Mouse (Mus musculus): ENCODE measurements at regions not wholly inside any gene's neighbourhood (a gene's known extent, or its start where the extent isn't known, plus 50 kb on each side); places are given as distances from the start of the nearest gene placed in this dataset.

DNA sequence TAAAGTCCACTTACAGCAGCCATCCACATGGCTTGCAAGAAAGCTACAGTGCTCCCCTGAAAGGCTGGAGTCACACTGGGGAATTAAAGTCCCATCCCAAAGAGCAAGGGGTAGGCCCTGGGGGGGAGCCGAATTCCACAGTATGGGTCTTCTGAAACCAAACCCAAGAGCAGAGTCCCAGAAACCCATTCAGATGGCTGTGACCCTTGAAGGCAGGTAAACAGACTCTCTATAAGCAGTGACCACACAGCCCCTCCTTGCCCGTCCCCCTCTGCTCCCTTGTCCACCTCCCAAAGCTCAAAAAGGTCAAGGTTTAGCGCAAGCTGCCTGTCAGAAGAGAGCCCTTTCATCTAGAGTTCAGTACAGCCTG is 176.9 kb upstream of the Bmp4 start:
- Histone ChIP-seq H3K4me1 (ENCODE audit: control insufficient read depth, insufficient read depth, low read length) (no peaks in the 10 kb centered on the region), H3K9ac (replicated peaks; ENCODE audit: low read depth, low read length) (no peak overlapping the region), H3K4me2 (ENCODE audit: low read depth, low read length) (no peak overlapping the region), H3K9me3 (ENCODE audit: control insufficient read depth, low read length) (no peaks in the 10 kb centered on the region), H3K4me3 (ENCODE audit: low read depth, low read length) (no peak overlapping the region), H3K27me3 (ENCODE audit: control insufficient read depth, insufficient read depth, low read length) (no peaks in the 10 kb centered on the region), H3K27ac (ENCODE audit: low read depth, low read length) (no peak overlapping the region), H3K36me3 (ENCODE audit: control insufficient read depth, insufficient read depth, low read length) (no peaks in the 10 kb centered on the region)
- 36% methylated on average over 3 of the region's 3 CpGs for WGBS
- no peak for ATAC-seq (ENCODE audit: low read depth)

DNA sequence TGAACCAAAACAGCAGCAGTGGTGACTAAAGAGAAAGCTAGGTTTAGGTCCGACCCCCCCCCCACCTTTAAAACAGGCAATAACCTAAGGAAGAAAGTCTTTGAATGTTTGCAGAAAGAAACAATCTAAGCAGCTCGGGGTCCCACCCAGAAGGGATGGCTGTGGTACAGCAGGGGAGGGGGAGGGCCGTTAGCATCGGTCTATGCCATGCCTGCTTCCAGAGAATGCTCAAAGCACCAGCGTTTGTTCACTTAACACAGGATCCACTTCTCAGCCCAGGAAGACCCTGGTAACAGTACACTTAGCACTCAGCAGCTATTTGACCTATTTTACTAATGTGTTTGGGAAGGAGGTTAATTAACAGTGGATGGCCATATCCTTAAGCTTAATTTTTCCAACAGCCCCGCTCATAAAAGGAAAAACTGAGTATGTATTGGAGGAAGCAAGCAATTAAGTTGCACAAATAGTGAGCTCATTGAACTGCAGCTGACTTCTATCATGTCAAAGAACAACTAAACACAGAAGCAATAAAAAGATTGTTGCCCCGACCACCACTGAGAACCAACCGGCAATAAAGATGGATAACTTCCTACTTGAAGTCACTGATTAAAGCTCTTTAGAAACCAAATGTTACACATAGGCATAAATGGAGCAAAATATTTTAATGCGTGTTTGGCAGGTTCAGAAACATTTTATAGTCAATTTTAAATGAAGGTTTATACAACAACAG is 176.4 kb upstream of the Bmp4 start:
- H3K4me2 ChIP-seq (ENCODE audit: low read depth, low read length) = no peak overlapping the region
- no peaks in the 10 kb centered on the region for H3K27me3 ChIP-seq (ENCODE audit: control insufficient read depth, insufficient read depth, low read length)
- H3K27ac ChIP-seq (ENCODE audit: low read depth, low read length) = no peak overlapping the region
- H3K4me1 ChIP-seq (ENCODE audit: control insufficient read depth, insufficient read depth, low read length) = no peaks in the 10 kb centered on the region
- no peaks in the 10 kb centered on the region for H3K9me3 ChIP-seq (ENCODE audit: control insufficient read depth, low read length)
- 17% methylated on average over 9 of the region's 9 CpGs for WGBS
- H3K4me3 ChIP-seq (ENCODE audit: low read depth, low read length) = no peak overlapping the region
- H3K9ac ChIP-seq (replicated peaks; ENCODE audit: low read depth, low read length) = no peak overlapping the region
- ATAC-seq (ENCODE audit: low read depth) = no peak
- no peaks in the 10 kb centered on the region for H3K36me3 ChIP-seq (ENCODE audit: control insufficient read depth, insufficient read depth, low read length)

GRCm38 (mm10) chr14:46564998-46565397 is 174.5 kb upstream of the Bmp4 start:
- no peaks in the 10 kb centered on the region for H3K27me3 ChIP-seq (ENCODE audit: control insufficient read depth, insufficient read depth, low read length)
- H3K4me2 ChIP-seq (ENCODE audit: low read depth, low read length) = no peak overlapping the region
- H3K4me3 ChIP-seq (ENCODE audit: low read depth, low read length) = no peak overlapping the region
- no peaks in the 10 kb centered on the region for H3K4me1 ChIP-seq (ENCODE audit: control insufficient read depth, insufficient read depth, low read length)
- H3K36me3 ChIP-seq (ENCODE audit: control insufficient read depth, insufficient read depth, low read length) = no peaks in the 10 kb centered on the region
- no peak overlapping the region for H3K27ac ChIP-seq (ENCODE audit: low read depth, low read length)
- no peaks in the 10 kb centered on the region for H3K9me3 ChIP-seq (ENCODE audit: control insufficient read depth, low read length)
- no peak overlapping the region for H3K9ac ChIP-seq (replicated peaks; ENCODE audit: low read depth, low read length)
- ATAC-seq (ENCODE audit: low read depth) = no peak
- WGBS = 24% methylated on average over 3 of the region's 3 CpGs

DNA sequence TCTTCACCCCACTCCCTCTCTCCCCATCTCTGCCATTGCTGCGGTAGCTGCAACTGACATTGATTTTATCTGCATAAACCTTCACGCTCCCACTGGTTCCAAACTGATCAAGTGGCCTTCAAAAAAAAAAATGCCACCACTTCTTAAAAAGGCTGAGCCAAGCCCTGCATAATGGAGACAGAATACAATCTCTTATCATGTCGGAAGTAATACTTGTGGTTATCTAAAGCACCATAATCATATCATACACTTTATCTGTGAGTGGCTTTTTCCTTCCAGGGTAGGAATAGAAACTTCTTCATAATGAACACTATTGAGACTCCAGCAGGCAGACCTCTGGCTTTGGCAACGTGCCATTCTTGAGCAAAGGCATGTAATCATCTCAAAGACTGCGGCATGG is 171.5 kb upstream of the Bmp4 start:
- Histone ChIP-seq H3K4me2 (ENCODE audit: low read depth, low read length) (no peak overlapping the region), H3K36me3 (ENCODE audit: control insufficient read depth, insufficient read depth, low read length) (no peaks in the 10 kb centered on the region), H3K9ac (replicated peaks; ENCODE audit: low read depth, low read length) (no peak overlapping the region), H3K4me1 (ENCODE audit: control insufficient read depth, insufficient read depth, low read length) (no peaks in the 10 kb centered on the region), H3K27me3 (ENCODE audit: control insufficient read depth, insufficient read depth, low read length) (no peaks in the 10 kb centered on the region), H3K9me3 (ENCODE audit: control insufficient read depth, low read length) (no peaks in the 10 kb centered on the region), H3K27ac (ENCODE audit: low read depth, low read length) (no peak overlapping the region), H3K4me3 (ENCODE audit: low read depth, low read length) (no peak overlapping the region)
- no peak for ATAC-seq (ENCODE audit: low read depth)
- 90% methylated on average over 5 of the region's 5 CpGs for WGBS

DNA sequence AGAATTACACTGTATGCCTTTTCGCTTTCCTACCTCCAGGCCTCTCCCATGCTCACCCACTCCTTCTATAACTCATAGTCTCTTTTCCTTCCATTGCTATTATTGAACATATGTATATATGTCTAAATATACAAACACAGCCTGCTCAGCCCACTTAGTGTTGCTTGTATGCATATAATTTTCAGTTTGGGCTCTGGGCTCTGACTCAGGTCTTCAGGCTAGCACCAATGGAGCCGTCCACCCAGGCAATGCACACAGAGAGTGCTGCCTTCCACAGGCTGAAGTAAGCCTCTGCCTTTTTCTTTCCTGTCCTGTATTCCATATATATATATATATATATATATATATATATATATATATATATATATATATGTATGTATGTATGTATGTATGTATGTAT is 162.8 kb upstream of the Bmp4 start:
- H3K4me1 ChIP-seq (ENCODE audit: control insufficient read depth, insufficient read depth, low read length) = no peaks in the 10 kb centered on the region
- H3K36me3 ChIP-seq (ENCODE audit: control insufficient read depth, insufficient read depth, low read length) = no peaks in the 10 kb centered on the region
- H3K27ac ChIP-seq (ENCODE audit: low read depth, low read length) = no peak overlapping the region
- no peak for ATAC-seq (ENCODE audit: low read depth)
- H3K27me3 ChIP-seq (ENCODE audit: control insufficient read depth, insufficient read depth, low read length) = no peaks in the 10 kb centered on the region
- H3K9ac ChIP-seq (replicated peaks; ENCODE audit: low read depth, low read length) = no peak overlapping the region
- no peaks in the 10 kb centered on the region for H3K9me3 ChIP-seq (ENCODE audit: control insufficient read depth, low read length)
- H3K4me3 ChIP-seq (ENCODE audit: low read depth, low read length) = no peak overlapping the region
- WGBS = 92% methylated on average over 2 of the region's 2 CpGs
- no peak overlapping the region for H3K4me2 ChIP-seq (ENCODE audit: low read depth, low read length)

- Histone ChIP-seq H3K4me2 (ENCODE audit: low read depth, low read length) (no peak overlapping the region), H3K27me3 (ENCODE audit: control insufficient read depth, insufficient read depth, low read length) (no peaks in the 10 kb centered on the region), H3K9ac (replicated peaks; ENCODE audit: low read depth, low read length) (no peak overlapping the region), H3K27ac (ENCODE audit: low read depth, low read length) (no peak overlapping the region), H3K4me3 (ENCODE audit: low read depth, low read length) (no peak overlapping the region), H3K36me3 (ENCODE audit: control insufficient read depth, insufficient read depth, low read length) (no peaks in the 10 kb centered on the region), H3K9me3 (ENCODE audit: control insufficient read depth, low read length) (no peaks in the 10 kb centered on the region), H3K4me1 (ENCODE audit: control insufficient read depth, insufficient read depth, low read length) (no peaks in the 10 kb centered on the region)
- 76% methylated on average over 6 of the region's 6 CpGs for WGBS
- ATAC-seq (ENCODE audit: low read depth) = no peak
These were observed 155.7 kb upstream of the Bmp4 start for GRCm38 (mm10) chr14:46546146-46546545.

- no peak overlapping the region for H3K9ac ChIP-seq (replicated peaks; ENCODE audit: low read depth, low read length)
- 94% methylated on average over 6 of the region's 6 CpGs for WGBS
- ATAC-seq (ENCODE audit: low read depth) = no peak
These were observed 149.2 kb upstream of the Bmp4 start for GRCm38 (mm10) chr14:46539466-46540187.

DNA sequence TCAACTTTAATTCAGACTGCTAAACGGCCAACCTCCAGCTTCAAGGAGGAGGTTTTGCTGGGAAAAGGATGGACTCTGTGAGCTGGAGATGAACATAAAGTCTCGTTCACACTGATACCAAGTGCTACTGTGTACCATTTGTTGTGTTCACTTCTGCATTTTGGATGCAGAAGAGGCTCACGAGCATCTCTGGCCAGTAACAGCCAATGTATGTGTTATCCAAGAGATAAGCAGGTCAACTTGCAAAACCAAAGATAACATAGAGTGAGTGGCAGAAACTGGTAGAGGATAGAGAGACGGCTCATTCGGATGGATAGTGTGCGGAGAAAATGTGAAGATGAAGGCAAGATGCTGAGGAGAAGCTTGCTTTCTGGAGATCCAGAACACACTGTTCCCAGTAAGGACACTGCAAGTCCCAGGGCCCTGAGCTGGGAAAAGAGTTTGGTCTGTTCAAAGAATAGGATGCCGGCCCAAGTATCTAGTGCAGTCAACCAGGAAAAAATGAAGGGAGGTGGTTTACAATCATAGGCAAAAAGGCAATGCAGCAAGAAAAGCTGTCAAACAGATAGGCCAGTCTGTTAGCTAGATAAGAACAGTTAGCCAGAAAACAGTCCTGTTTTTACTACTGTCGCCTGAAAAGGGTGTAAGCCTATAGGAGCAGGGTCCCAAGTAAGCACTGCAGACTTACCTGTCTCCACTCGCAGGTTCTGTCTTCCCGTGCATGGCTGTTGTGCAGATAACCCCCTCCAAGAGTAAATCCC is 145.7 kb upstream of the Bmp4 start:
- no peaks in the 10 kb centered on the region for H3K36me3 ChIP-seq (ENCODE audit: control insufficient read depth, insufficient read depth, low read length)
- no peak for ATAC-seq (ENCODE audit: low read depth)
- WGBS = 89% methylated on average over 10 of the region's 10 CpGs
- H3K4me2 ChIP-seq (ENCODE audit: low read depth, low read length) = no peak overlapping the region
- no peak overlapping the region for H3K27ac ChIP-seq (ENCODE audit: low read depth, low read length)
- H3K9ac ChIP-seq (replicated peaks; ENCODE audit: low read depth, low read length) = no peak overlapping the region
- H3K27me3 ChIP-seq (ENCODE audit: control insufficient read depth, insufficient read depth, low read length) = no peaks in the 10 kb centered on the region
- no peaks in the 10 kb centered on the region for H3K9me3 ChIP-seq (ENCODE audit: control insufficient read depth, low read length)
- no peak overlapping the region for H3K4me3 ChIP-seq (ENCODE audit: low read depth, low read length)
- no peaks in the 10 kb centered on the region for H3K4me1 ChIP-seq (ENCODE audit: control insufficient read depth, insufficient read depth, low read length)

More at GRCm38 (mm10) chr14:46539466-46540187, 149.2 kb upstream of the Bmp4 start:
- H3K36me3 ChIP-seq (ENCODE audit: control insufficient read depth, insufficient read depth, low read length) = no peaks in the 10 kb centered on the region
- H3K27me3 ChIP-seq (ENCODE audit: control insufficient read depth, insufficient read depth, low read length) = no peaks in the 10 kb centered on the region
- no peak overlapping the region for H3K4me3 ChIP-seq (ENCODE audit: low read depth, low read length)
- H3K27ac ChIP-seq (ENCODE audit: low read depth, low read length) = no peak overlapping the region
- H3K4me2 ChIP-seq (ENCODE audit: low read depth, low read length) = no peak overlapping the region
- no peaks in the 10 kb centered on the region for H3K9me3 ChIP-seq (ENCODE audit: control insufficient read depth, low read length)
- no peaks in the 10 kb centered on the region for H3K4me1 ChIP-seq (ENCODE audit: control insufficient read depth, insufficient read depth, low read length)

GRCm38 (mm10) chr14:46532697-46533096 is 142.2 kb upstream of the Bmp4 start:
- Histone ChIP-seq H3K4me1 (ENCODE audit: control insufficient read depth, insufficient read depth, low read length) (no peaks in the 10 kb centered on the region), H3K4me3 (ENCODE audit: low read depth, low read length) (no peak overlapping the region), H3K36me3 (ENCODE audit: control insufficient read depth, insufficient read depth, low read length) (no peaks in the 10 kb centered on the region), H3K27me3 (ENCODE audit: control insufficient read depth, insufficient read depth, low read length) (no peaks in the 10 kb centered on the region), H3K27ac (ENCODE audit: low read depth, low read length) (no peak overlapping the region), H3K4me2 (ENCODE audit: low read depth, low read length) (no peak overlapping the region), H3K9ac (replicated peaks; ENCODE audit: low read depth, low read length) (no peak overlapping the region), H3K9me3 (ENCODE audit: control insufficient read depth, low read length) (no peaks in the 10 kb centered on the region)
- ATAC-seq (ENCODE audit: low read depth) = no peak
- WGBS = 63% methylated on average over 1 of the region's 1 CpGs

All from neural tube, embryonic 14.5 days (tissue).